Mouse (Mus musculus): ENCODE measurements around the gene Cenpp.

DNA sequence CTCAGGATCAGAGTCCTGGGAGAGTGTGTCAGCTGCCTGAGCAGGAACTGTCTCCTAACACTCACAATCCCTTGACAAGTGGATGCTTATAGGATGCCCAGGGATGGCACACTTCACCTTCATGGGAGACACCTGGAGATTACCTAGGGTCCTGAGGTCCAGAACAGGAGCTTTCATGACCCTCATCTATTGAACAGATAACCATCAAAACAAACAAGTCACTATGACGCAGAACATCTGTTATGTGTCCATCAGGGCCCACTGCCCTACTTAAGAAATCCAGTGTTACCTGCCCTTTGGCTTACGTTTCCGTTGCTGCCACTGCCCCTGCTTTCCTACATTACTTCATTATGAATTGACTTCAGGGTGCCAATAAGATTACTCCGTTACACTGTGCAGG, 146.8 kb downstream of the Cenpp start:
- TF ChIP-seq CTCF (IDR thresholded peaks at IDR 0.05; ENCODE audit: low read depth) (no peak), EP300 (IDR thresholded peaks at IDR 0.05; ENCODE audit: low read depth) (no peak)
